15 mouse cellular contexts compared by ENCODE assay signal in the genomic region with DNA sequence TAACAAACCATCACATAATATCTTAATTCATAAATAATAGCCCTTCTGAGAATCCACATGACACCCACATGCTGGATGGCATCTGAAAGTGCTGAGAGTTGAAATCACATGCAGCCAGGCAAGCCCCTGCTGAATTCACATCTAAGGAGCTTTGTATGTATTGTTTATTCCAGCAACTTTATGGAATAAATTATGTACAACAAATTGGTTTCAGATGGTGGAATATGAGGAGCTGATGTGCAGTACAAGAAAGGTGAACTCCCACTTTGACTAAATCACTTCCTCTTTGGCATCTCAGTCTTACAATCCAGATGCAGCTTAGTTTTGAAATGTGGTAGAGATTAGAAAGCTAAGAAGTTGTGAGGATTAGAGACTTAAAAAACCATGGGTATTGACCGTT.
"Had no signal": no experiment of that assay in that cellular context is flagged by ENCODE, and none has a peak within 500 bp of the region (broad histone marks: within the 10 kb centered on the region; RNA-seq: fewer than 3 reads in every experiment).

No protein-coding gene starts in this region.

- ATAC-seq: lung, postnatal 0 days had no signal

- H3K4me1 ChIP-seq: limb, embryonic 13.5 days; liver, embryonic 15.5 days; midbrain, embryonic 10.5 days had no signal

- H3K9ac ChIP-seq: limb, embryonic 13.5 days; liver, embryonic 15.5 days had no signal

- H3K27me3 ChIP-seq: limb, embryonic 13.5 days; liver, embryonic 15.5 days had no signal

- H3K27ac ChIP-seq: kidney, postnatal 0 days; limb, embryonic 13.5 days; liver, embryonic 15.5 days; midbrain, embryonic 10.5 days; stomach, postnatal 0 days had no signal

- H3K9me3 ChIP-seq: limb, embryonic 13.5 days; liver, embryonic 15.5 days; midbrain, embryonic 10.5 days had no signal

- H3K36me3 ChIP-seq: limb, embryonic 13.5 days; liver, embryonic 15.5 days; midbrain, embryonic 10.5 days had no signal

- H3K4me2 ChIP-seq: limb, embryonic 13.5 days; liver, embryonic 11.5 days; liver, embryonic 15.5 days had no signal

- DNase-seq: kidney, postnatal 36 days; layer of hippocampus, adult 9-11 months; layer of hippocampus, postnatal 36 days; lung, adult 2 months; lung, postnatal 36 days; midbrain, embryonic 14.5 days; thymus, postnatal 14 days had no signal

- H3K4me3 ChIP-seq: limb, embryonic 13.5 days; liver, embryonic 15.5 days; midbrain, embryonic 10.5 days; myocyte had no signal
